Mouse (Mus musculus) liver, adult 2 months (tissue): ENCODE results near the gene Slc35e4.

ENCODE experiments used
- CTCF ChIP-seq: fragments of 200-500 bp; IDR thresholded peaks from 2 replicates; pipeline ENCODE4 v1.5.1; 2011; ENCODE audit warnings: low read depth, low read length, control low read depth
- POLR2A ChIP-seq: fragments of 200-500 bp; IDR thresholded peaks from 2 replicates; pipeline ENCODE4 v1.6.1; 2011; ENCODE audit warnings: low read length, control low read depth; ENCODE audit not compliant: insufficient read depth; ENCODE audit errors: extremely low read depth

DNA sequence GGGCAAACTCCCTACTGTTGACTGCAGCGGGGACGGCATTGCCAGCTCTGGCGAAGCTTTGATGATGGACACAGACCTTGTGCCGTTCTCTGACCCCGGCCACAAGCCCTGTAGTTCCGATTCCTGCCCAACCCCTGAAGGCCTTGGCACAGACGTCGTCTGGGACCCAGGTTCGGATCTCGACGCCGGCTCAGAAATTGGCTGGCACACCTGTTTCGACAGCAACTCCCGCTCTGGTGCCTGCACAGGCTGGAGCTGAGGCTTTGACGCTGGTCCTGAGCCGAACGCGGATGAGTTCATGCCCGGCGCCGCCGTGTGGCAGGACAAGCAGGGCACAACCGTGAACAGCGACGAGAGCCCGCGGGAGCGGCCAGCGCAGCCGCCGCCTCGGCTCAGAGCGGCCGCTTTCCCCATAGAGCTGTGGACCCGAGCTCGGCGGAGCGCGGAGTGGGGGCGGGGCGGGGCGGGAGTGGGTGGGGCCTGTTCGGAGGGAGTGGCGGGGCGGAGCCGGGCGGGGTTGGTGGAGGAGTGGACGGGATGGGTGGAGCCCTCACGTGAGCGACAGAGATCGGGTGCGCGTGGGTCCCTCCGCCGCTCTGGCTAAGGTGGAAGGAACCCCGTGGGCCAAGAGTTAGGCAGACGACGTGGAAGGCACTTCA, 50.9 kb downstream of the Slc35e4 start, which contains the start of gene Osbp2:
- TF ChIP-seq CTCF, result peak; percentile 50
- no peak for TF ChIP-seq POLR2A
